Mouse (Mus musculus) C2C12 (cell line): ENCODE measurements around the gene Usp35.

Experiments
- CEBPB ChIP-seq: IDR thresholded peaks from one replicate; pipeline ENCODE4 v1.6.1; 2011; ENCODE audit warnings: low read depth, mild to moderate bottlenecking, control low read depth, moderate library complexity
- CTCF ChIP-seq: IDR thresholded peaks from one replicate; pipeline ENCODE4 v1.5.1; 2011; ENCODE audit not compliant: control insufficient read depth, insufficient read depth, insufficient read length
- FOSL1 ChIP-seq: IDR thresholded peaks from one replicate; pipeline ENCODE4 v1.8.0; 2011; ENCODE audit warnings: mild to moderate bottlenecking, low read length; ENCODE audit not compliant: poor library complexity, insufficient read depth, severe bottlenecking
- MAX ChIP-seq: IDR thresholded peaks from one replicate; pipeline ENCODE4 v1.6.1; 2011; ENCODE audit warnings: mild to moderate bottlenecking, control low read depth
- MYOD1 ChIP-seq: IDR thresholded peaks from one replicate; pipeline ENCODE4 v1.6.1; 2011; ENCODE audit warnings: low read depth; ENCODE audit not compliant: control insufficient read depth, insufficient read length
- MYOG ChIP-seq: IDR thresholded peaks from one replicate; pipeline ENCODE4 v1.6.1; 2011; ENCODE audit not compliant: control insufficient read depth, insufficient read length; ENCODE audit errors: extremely low read depth
- USF1 ChIP-seq: IDR thresholded peaks from one replicate; pipeline ENCODE4 v1.6.1; 2011; ENCODE audit warnings: low read depth, mild to moderate bottlenecking, control low read depth, moderate library complexity

DNA sequence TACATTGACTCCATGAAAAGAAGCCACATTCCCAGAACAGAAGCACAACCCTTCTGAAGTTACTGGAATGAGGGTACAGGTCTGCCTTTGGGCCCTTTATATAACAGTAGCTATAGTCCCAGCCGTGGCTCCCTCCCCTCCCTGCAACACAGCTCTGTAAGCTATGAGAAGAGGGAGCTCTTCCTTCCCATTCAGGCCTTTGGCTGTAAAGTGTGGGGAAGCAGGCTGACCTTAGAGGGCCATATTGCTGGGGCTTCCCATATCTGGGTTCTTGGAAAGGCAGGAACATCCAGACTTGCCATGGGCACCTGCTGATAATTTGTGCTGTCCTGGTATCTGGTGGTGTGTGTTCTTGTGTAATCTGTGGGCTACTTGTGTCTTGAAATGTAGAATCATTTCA lies 24.3 kb downstream of the Usp35 start:
- no peak for TF ChIP-seq CTCF
- TF ChIP-seq USF1 = no peak
- no peak for TF ChIP-seq MYOG
- TF ChIP-seq MAX = no peak
- TF ChIP-seq MYOD1 = no peak
- TF ChIP-seq CEBPB = no peak
- TF ChIP-seq FOSL1 = no peak
